Mouse (Mus musculus) midbrain, embryonic 11.5 days (tissue): ENCODE results near the gene Pcbp2. TPM values are rescaled to one million over a fixed set of nuclear protein-coding genes. Genes with fewer than 3 reads are reported as not detected.

Experiments used
- ATAC-seq: fragments of 200-750 bp; cut with Nextera tagmentation; 2 replicates; pipeline ENCODE4 v1.8.0; 2017; ENCODE audit warnings: moderate TSS enrichment, moderate library complexity; ENCODE audit not compliant: low FRiP score
- DNase-seq: peaks from one replicate; pipeline ENCODE4 v3.0.0; 2015; ENCODE audit warnings: low spot score; ENCODE audit errors: missing footprints
- H3K27ac ChIP-seq: fragments of 300-500 bp; sonication (generic); 2 replicates; pipeline ENCODE4 v1.5.1; 2014; ENCODE audit warnings: low read depth, low read length
- H3K27me3 ChIP-seq: fragments of 300-500 bp; sonication (generic); 2 replicates; pipeline ENCODE4 v1.6.1; 2014; ENCODE audit warnings: mild to moderate bottlenecking, low read length, moderate library complexity, mixed read lengths; ENCODE audit not compliant: control insufficient read depth, insufficient read depth
- H3K36me3 ChIP-seq: fragments of 300-500 bp; sonication (generic); 2 replicates; pipeline ENCODE4 v1.6.1; 2014; ENCODE audit warnings: mild to moderate bottlenecking, low read length, moderate library complexity, mixed read lengths; ENCODE audit not compliant: control insufficient read depth, insufficient read depth
- H3K4me1 ChIP-seq: fragments of 300-500 bp; sonication (generic); 2 replicates; pipeline ENCODE4 v1.6.1; 2014; ENCODE audit warnings: low read length; ENCODE audit not compliant: control insufficient read depth, insufficient read depth
- H3K4me2 ChIP-seq: fragments of 300-500 bp; sonication (generic); 2 replicates; pipeline ENCODE4 v1.6.1; 2014; ENCODE audit warnings: mild to moderate bottlenecking, moderate library complexity
- H3K4me3 ChIP-seq: fragments of 300-500 bp; sonication (generic); 2 replicates; pipeline ENCODE4 v1.5.1; 2014; ENCODE audit warnings: low read depth, low read length
- H3K9ac ChIP-seq: fragments of 300-500 bp; sonication (generic); 2 replicates; pipeline ENCODE4 v1.6.1; 2014; ENCODE audit warnings: low read length
- H3K9me3 ChIP-seq: fragments of 300-500 bp; sonication (generic); 2 replicates; pipeline ENCODE4 v1.6.1; 2016; ENCODE audit warnings: low read length; ENCODE audit not compliant: control insufficient read depth
- WGBS: fragments of 180-500 bp; shearing (Covaris S2); extraction: QIAGEN DNeasy Blood & Tissue Kit; methylation state at CpG from one replicate; pipeline ENCODE4 v1.1.7; 2014; 5-methylcytosine and 5-hydroxymethylcytosine counted together
- polyA plus RNA-seq: library from polyadenylated mRNA; unstranded; fragments of >200 nt; fragmentation: Nextera tagmentation; extraction: Ambion mirVana; gene quantifications from 2 replicates; pipeline ENCODE4 v1.2.1, GENCODE M21; 2014

The Pcbp2 gene
- polyA plus RNA-seq: 234 and 255 TPM in 2 replicates

DNA sequence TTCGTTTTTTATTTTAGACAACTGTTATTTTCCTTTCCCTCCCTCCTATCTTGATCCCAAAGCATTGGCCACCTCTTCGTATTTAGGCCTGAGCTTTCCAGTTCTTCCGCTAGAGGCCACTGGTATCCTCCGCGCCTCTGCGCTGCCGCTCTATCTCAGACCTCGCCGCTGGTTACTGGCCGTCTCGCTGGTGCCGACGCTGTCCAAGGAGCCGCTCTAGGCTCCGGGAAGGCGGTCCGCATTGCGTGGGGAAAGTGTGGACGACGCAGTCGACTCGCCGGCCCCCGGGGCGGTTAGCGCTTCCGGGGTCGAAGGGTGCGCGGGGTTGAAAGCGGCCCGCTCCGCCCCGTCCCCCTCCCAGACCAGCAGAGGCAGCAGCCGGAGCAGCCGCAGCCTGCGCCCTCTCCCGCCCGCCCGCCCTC, at the start of gene Pcbp2:
TSS of gene Pcbp2 (plus strand) at position 357 of the 422 bp plus-strand sequence.
- peaks cover 10% of the 10 kb centered on the region for H3K36me3 ChIP-seq
- DNase-seq (peak; percentile 98), ATAC-seq (peak; percentile 98)
- no peaks in the 10 kb centered on the region for H3K9me3 ChIP-seq
- peak within 1 kb of the TSS; percentile 89 for H3K4me3 ChIP-seq
- peak within 1 kb of the TSS; percentile 97 for H3K27ac ChIP-seq
- peak within 1 kb of the TSS; percentile 63 for H3K4me2 ChIP-seq
- WGBS: under 1% methylated on average over 29 of the region's 40 CpGs
- peak within 1 kb of the TSS; percentile 94 for H3K9ac ChIP-seq
- no peaks in the 10 kb centered on the region for H3K27me3 ChIP-seq
- H3K4me1 ChIP-seq: peaks cover 6% of the 10 kb centered on the region; the same call in 1 of the 2 replicates

DNA sequence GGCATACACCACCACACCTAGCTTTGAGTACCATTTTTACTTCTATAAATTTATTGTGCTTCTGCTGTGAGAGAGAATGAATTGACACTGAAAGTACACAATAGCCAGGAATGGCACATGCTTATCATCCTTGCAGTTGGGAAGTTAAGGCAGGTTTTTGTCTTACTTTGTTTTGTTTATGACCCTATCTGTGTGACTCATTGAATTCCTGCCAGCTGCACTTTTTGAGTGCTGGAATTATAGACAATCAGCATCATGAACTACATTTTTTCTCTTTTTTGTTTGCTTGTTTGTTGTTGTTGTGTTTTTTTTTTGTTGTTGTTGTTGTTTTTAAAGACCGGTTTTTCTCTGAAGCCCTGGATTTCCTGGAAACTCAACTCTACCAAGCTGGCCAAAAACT, 49.4 kb upstream of the Pcbp2 start:
- H3K9me3 ChIP-seq: no peaks in the 10 kb centered on the region
- H3K36me3 ChIP-seq: peaks cover 3% of the 10 kb centered on the region; the same call in 1 of the 2 replicates
- ATAC-seq (no peak), DNase-seq (no peak)
- H3K4me2 ChIP-seq: no peak overlapping the region
- H3K4me3 ChIP-seq: no peak overlapping the region
- no peaks in the 10 kb centered on the region for H3K27me3 ChIP-seq
- H3K4me1 ChIP-seq: no peaks in the 10 kb centered on the region
- no peak overlapping the region for H3K27ac ChIP-seq
- WGBS: 70% methylated on average over 1 of the region's 1 CpGs
- H3K9ac ChIP-seq: no peak overlapping the region

DNA sequence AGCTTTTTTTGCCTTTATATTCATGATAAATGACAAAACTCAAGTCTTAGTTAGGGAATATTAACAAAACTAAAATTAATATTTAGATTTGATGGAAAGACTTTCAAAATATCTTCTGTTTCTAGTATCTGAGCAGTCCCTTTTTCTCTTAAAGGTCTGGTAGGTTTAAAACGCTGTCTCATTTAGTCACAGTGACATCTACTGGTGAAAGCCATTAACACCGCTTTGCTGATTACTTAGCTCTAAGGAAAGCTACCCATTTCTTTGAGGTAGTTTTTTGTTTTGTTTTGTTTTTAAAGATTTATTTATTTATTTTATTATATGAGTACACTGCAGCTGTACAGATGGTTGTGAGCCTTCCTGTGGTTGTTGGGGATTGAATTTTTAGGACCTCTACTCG, 48.9 kb upstream of the Pcbp2 start:
- no peak overlapping the region for H3K9ac ChIP-seq
- no peak overlapping the region for H3K27ac ChIP-seq
- H3K4me3 ChIP-seq: no peak overlapping the region
- no peaks in the 10 kb centered on the region for H3K27me3 ChIP-seq
- no peaks in the 10 kb centered on the region for H3K4me1 ChIP-seq
- H3K9me3 ChIP-seq: no peaks in the 10 kb centered on the region
- ATAC-seq (no peak), DNase-seq (peak; percentile 90)
- whole genome bisulfite sequencing: 56% methylated on average over 3 of the region's 3 CpGs
- no peak overlapping the region for H3K4me2 ChIP-seq
- peaks cover 3% of the 10 kb centered on the region; the same call in 1 of the 2 replicates for H3K36me3 ChIP-seq

DNA sequence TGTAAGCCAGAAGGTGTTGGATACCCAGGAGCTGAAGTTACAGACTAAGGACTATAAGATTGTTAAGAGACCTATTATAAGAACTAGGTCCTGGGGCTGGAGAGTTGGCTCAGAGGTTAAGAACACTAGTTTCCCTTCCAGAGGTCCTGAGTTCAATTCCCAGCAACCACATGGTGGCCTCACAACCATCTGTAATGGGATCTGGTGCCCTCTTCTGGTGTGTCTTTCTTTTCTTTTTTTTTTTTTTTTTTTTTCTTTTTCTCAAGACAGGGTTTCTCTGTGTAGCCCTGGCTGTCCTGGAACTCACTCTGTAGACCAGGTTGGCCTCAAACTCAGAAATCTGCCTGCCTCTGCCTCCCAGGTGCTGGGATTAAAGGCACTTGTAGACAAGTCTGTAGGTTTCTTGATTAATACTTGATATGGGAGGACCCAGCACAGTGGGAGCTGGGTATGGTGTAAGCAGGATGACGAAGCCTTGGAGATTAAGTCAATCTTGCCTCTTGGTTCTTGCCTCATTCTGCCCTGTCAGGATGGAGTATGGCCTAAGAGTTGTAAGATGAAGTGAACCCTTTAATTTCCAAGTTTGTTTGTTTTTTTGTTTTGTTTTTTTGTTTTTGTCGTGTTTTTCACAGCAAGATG, 46.6 kb upstream of the Pcbp2 start:
- ATAC-seq: no peak
- DNase-seq: no peak
- no peak overlapping the region for H3K27ac ChIP-seq
- no peaks in the 10 kb centered on the region for H3K9me3 ChIP-seq
- H3K27me3 ChIP-seq: no peaks in the 10 kb centered on the region
- H3K4me2 ChIP-seq: no peak overlapping the region
- 93% methylated on average over 2 of the region's 2 CpGs for WGBS
- no peak overlapping the region for H3K9ac ChIP-seq
- H3K4me3 ChIP-seq: no peak overlapping the region
- no peaks in the 10 kb centered on the region for H3K4me1 ChIP-seq
- H3K36me3 ChIP-seq: peaks cover 12% of the 10 kb centered on the region

DNA sequence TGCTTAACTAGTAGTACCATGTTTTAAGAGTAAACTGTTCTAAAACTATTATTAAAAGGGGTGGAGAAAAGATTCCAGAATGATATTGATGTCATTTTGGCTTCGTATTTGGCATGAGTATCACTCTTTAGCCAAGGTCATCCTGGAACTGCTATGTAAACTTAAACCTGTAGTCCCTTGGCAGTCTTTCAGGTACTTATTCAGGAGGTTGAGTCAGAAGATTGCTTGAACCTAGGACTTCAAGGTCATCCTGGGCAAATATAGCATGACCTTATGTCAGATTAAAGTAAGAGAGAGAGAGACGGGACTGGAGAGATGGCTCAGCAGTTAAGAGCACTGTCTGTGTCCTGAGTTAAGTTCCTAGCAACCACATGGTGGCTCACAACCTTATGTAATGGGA, 45.7 kb upstream of the Pcbp2 start:
- Histone ChIP-seq H3K9ac (no peak overlapping the region), H3K27ac (no peak overlapping the region), H3K4me1 (no peaks in the 10 kb centered on the region), H3K9me3 (no peaks in the 10 kb centered on the region), H3K36me3 (peaks cover 16% of the 10 kb centered on the region), H3K27me3 (no peaks in the 10 kb centered on the region), H3K4me3 (no peak overlapping the region), H3K4me2 (no peak overlapping the region)
- ATAC-seq (no peak), DNase-seq (no peak)
- 90% methylated on average over 2 of the region's 2 CpGs for WGBS

DNA sequence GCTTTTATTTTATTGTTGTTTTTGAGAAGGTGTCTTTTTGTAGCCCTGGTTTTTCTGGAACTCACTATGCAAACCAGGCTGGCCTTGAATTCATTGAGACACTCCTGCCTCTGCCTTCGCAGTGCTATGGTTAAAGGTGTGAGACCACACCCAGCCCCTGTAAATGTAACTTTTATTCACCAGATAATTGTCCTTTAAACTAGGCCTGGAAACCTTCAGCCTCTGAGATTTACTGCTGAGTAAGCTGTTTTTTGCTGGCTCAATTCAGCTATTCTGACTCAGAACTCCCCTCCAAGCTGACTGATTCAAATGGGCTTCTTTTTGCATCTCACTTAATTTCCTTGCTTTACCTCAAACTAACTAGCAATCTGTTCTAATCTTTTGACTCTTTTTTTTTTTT, 43.4 kb upstream of the Pcbp2 start:
- peaks cover 27% of the 10 kb centered on the region for H3K36me3 ChIP-seq
- no peak overlapping the region for H3K27ac ChIP-seq
- no peaks in the 10 kb centered on the region for H3K9me3 ChIP-seq
- H3K4me2 ChIP-seq: no peak overlapping the region
- 97% methylated on average over 1 of the region's 1 CpGs for WGBS
- H3K9ac ChIP-seq: no peak overlapping the region
- H3K27me3 ChIP-seq: no peaks in the 10 kb centered on the region
- DNase-seq (no peak), ATAC-seq (no peak)
- H3K4me1 ChIP-seq: no peaks in the 10 kb centered on the region
- H3K4me3 ChIP-seq: no peak overlapping the region

DNA sequence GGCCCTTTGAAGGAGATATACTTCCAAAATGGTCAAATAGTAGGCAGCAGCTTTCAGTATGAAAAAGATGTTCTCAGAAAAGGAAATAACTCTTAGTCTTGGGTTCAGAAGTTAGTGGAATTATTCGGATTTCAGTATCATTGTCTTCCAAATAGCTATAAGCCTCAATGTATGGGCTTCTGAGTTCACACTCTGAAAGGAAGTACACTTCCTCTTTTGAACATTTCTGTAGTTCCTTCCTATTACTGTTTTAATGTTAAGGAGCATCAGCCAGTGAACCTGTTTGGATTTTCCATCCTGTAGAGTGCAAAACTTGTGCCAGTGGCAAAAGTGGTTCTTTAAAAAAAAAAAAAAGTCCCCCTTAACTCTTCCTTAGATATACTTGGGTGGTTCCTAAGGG, 38.3 kb upstream of the Pcbp2 start:
- Histone ChIP-seq H3K4me3 (no peak overlapping the region), H3K27ac (no peak overlapping the region), H3K4me1 (no peaks in the 10 kb centered on the region), H3K36me3 (peaks cover 19% of the 10 kb centered on the region), H3K9ac (no peak overlapping the region), H3K27me3 (no peaks in the 10 kb centered on the region), H3K9me3 (no peaks in the 10 kb centered on the region), H3K4me2 (no peak overlapping the region)
- DNase-seq: no peak
- no peak for ATAC-seq
- 91% methylated on average over 1 of the region's 1 CpGs for WGBS

DNA sequence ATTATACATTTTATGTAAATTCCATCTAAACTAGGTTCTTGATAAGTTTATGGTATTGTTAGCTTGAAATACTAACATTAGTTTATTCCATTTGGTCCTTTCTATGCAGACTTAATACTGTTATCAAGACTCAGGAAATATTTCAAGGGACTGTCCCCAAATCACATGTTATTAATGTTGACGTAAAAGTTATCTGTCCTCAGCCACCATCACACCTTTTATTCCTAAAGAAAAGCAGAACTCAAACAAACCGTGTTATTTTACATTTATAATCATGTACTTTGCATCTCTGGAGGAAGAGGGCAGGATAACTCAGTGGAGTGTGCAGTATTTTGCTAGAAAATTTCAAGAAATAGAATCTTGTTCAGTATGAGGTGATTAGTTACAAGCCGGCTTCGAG, 37.2 kb upstream of the Pcbp2 start:
- Histone ChIP-seq H3K4me1 (no peaks in the 10 kb centered on the region), H3K27me3 (no peaks in the 10 kb centered on the region), H3K4me2 (no peak overlapping the region), H3K36me3 (peaks cover 15% of the 10 kb centered on the region), H3K27ac (no peak overlapping the region), H3K9me3 (no peaks in the 10 kb centered on the region), H3K4me3 (no peak overlapping the region), H3K9ac (no peak overlapping the region)
- WGBS: 95% methylated on average over 4 of the region's 4 CpGs
- ATAC-seq (no peak), DNase-seq (no peak)

DNA sequence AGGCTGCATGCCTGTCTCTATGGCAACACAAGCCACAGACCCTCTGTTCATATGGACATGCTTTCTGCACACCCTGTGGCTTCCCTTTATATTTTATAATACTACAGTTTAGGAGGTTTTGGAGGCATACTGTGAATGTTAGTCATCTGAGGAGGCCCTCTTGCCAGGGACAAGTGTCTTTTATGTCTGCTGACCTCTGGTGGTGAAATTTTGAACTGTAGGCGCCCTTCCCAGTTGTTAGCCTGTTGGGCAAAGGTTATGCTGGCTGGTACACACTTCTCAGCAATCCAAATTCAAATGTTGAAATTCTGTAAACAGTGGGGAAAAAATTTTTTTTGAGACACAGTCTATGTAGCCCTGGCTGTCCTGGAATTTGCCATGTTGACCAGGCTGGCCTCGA, 27.8 kb upstream of the Pcbp2 start:
- 0 out of 2 replicates have a peak, but pooled peaks have one; percentile 16 for ATAC-seq
- 47% methylated on average over 2 of the region's 2 CpGs for WGBS
- DNase-seq: peak; percentile 100
- H3K4me2 ChIP-seq: no peak overlapping the region
- no peaks in the 10 kb centered on the region for H3K9me3 ChIP-seq
- no peaks in the 10 kb centered on the region for H3K27me3 ChIP-seq
- H3K27ac ChIP-seq: no peak overlapping the region
- no peak overlapping the region for H3K4me3 ChIP-seq
- no peaks in the 10 kb centered on the region for H3K4me1 ChIP-seq
- no peak overlapping the region for H3K9ac ChIP-seq
- H3K36me3 ChIP-seq: no peaks in the 10 kb centered on the region
